Mouse (Mus musculus) stomach, embryonic 14.5 days (tissue): ENCODE results near the gene Olfr1310. TPM values are rescaled to one million over a fixed set of nuclear protein-coding genes. Genes with fewer than 3 reads are reported as not detected.
"Not testable (repeated sequence)": the region's sequence is repeated elsewhere in the genome, so short reads cannot be mapped to it uniquely, and the experiment has no call there.

ENCODE experiments used
- ATAC-seq: fragments of 200-750 bp; cut with Nextera tagmentation; 2 replicates; pipeline ENCODE4 v1.8.0; 2017; ENCODE audit warnings: low read depth, moderate TSS enrichment; ENCODE audit not compliant: insufficient number of reproducible peaks, insufficient read depth, low FRiP score
- H3K27ac ChIP-seq: fragments of 300-500 bp; sonication (generic); 2 replicates; pipeline ENCODE4 v1.5.1; 2014; ENCODE audit warnings: mild to moderate bottlenecking, low read length, moderate library complexity, mixed read lengths
- H3K27me3 ChIP-seq: fragments of 300-500 bp; sonication (generic); 2 replicates; pipeline ENCODE4 v1.6.1; 2014; ENCODE audit warnings: low read length, control low read depth, mixed read lengths; ENCODE audit not compliant: control insufficient read depth, insufficient read depth
- H3K36me3 ChIP-seq: fragments of 300-500 bp; sonication (generic); 2 replicates; pipeline ENCODE4 v1.6.1; 2014; ENCODE audit warnings: mild to moderate bottlenecking, control low read depth, low read length, moderate library complexity, mixed read lengths; ENCODE audit not compliant: control insufficient read depth, insufficient read depth
- H3K4me1 ChIP-seq: fragments of 300-500 bp; sonication (generic); 2 replicates; pipeline ENCODE4 v1.6.1; 2014; ENCODE audit warnings: low read length, control low read depth, mixed read lengths; ENCODE audit not compliant: control insufficient read depth, insufficient read depth
- H3K4me2 ChIP-seq: fragments of 300-500 bp; sonication (generic); replicated peaks from 2 replicates; pipeline ENCODE4 v1.6.1; 2014; ENCODE audit warnings: low read depth, low read length, control low read depth
- H3K4me3 ChIP-seq: fragments of 300-500 bp; sonication (generic); 2 replicates; pipeline ENCODE4 v1.5.1; 2014; ENCODE audit warnings: low read depth, low read length, control low read depth
- H3K9ac ChIP-seq: fragments of 300-500 bp; sonication (generic); replicated peaks from 2 replicates; pipeline ENCODE4 v1.6.1; 2014; ENCODE audit warnings: low read depth, mild to moderate bottlenecking, control low read depth, low read length, moderate library complexity, mixed read lengths
- H3K9me3 ChIP-seq: fragments of 300-500 bp; sonication (generic); 2 replicates; pipeline ENCODE4 v1.6.1; 2016; ENCODE audit warnings: low read depth, low read length, control low read depth; ENCODE audit not compliant: control insufficient read depth
- WGBS: fragments of 180-500 bp; shearing (Covaris S2); extraction: QIAGEN DNeasy Blood & Tissue Kit; methylation state at CpG from one replicate; pipeline ENCODE4 v1.1.7; 2014; 5-methylcytosine and 5-hydroxymethylcytosine counted together
- polyA plus RNA-seq: library from polyadenylated mRNA; unstranded; fragments of >200 nt; fragmentation: Nextera tagmentation; extraction: Ambion mirVana; gene quantifications from 2 replicates; pipeline ENCODE4 v1.2.1, GENCODE M21; 2014

Olfr1310 gene
- polyA plus RNA-seq = not detected in 2 replicates

DNA sequence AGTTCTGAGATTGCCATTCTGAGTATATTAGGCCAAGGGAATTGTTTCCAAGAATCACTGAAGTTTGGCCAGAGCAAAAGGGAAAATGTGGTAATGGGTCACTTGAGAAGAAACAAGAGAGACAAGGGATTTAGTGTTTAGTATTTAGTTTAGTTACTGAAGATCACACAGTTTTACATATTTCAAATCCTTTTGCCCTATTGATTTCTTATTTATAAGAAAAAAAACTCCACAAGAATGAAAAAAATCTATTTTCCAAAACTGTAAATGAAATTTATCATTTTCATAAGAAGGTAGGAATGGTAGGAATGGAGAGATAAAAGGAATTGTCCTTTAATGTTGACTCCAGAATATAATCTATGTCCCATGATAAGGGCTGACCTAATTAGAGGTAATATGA, at the start of gene Olfr1310:
Olfr1310 (minus strand) TSS at position 101 of the 400 bp plus-strand sequence.
- no peaks in the 10 kb centered on the region for H3K4me1 ChIP-seq
- ATAC-seq = no peak

DNA sequence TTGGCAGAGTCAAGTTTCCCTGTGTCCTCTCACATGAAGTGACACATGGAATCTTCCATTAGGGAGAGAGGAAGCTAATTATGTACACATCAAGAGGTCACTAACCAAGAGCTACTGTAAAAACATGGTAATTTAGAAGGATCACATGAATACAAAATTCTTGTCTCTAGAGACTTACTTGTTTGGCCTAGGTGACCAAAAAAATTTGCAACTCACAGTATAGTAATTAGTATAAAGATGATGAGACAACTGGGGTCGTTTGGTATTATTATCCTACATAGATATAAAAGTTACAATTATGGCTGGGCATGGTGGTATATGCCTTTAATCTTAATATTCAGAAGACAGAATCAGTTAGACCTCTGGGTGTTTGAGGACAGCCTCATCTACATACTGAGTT, 37.6 kb upstream of the Olfr1310 start, which contains the start of gene Olfr1312:
Olfr1312 (minus strand) TSS at position 101 of the 400 bp plus-strand sequence.
- Histone ChIP-seq H3K4me3 (no peak within 1 kb of the TSS), H3K4me2 (no peak within 1 kb of the TSS), H3K27ac (no peak within 1 kb of the TSS), H3K9ac (no peak within 1 kb of the TSS), H3K27me3 (no peaks in the 10 kb centered on the region), H3K4me1 (no peaks in the 10 kb centered on the region), H3K36me3 (no peaks in the 10 kb centered on the region), H3K9me3 (no peaks in the 10 kb centered on the region)
- ATAC-seq = no peak
- 30% methylated on average over 1 of the region's 1 CpGs for WGBS

More for the DNA sequence above, at the start of gene Olfr1310:
- Histone ChIP-seq H3K4me3 (no peak within 1 kb of the TSS), H3K36me3 (no peaks in the 10 kb centered on the region), H3K27ac (no peak within 1 kb of the TSS), H3K27me3 (no peaks in the 10 kb centered on the region), H3K4me2 (no peak within 1 kb of the TSS), H3K9ac (no peak within 1 kb of the TSS), H3K9me3 (no peaks in the 10 kb centered on the region)

DNA sequence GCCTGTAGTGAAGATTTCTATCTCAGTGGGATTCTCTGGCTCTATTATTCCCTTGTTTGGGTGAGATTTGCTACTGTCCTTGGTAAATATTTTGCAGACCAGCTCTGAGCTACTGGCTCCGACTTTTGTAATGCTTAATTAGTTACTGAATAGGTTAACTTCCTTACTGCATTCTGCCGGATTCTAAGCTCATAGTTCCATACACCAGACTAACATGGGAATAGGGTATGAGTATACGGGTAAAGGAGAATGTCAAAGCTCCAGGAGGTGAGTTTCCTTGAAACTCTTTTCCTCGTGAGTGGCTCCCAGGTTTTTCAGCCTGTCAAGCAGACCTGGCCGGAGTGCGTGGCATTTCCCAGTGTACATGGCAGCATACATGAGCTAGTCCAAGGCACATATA, 14.5 kb upstream of the Olfr1310 start:
- H3K36me3 ChIP-seq, H3K27me3 ChIP-seq, H3K4me3 ChIP-seq, H3K9me3 ChIP-seq, H3K9ac ChIP-seq, H3K27ac ChIP-seq, H3K4me1 ChIP-seq, ATAC-seq, H3K4me2 ChIP-seq: not testable (repeated sequence)
- WGBS = 43% methylated on average over 6 of the region's 6 CpGs

DNA sequence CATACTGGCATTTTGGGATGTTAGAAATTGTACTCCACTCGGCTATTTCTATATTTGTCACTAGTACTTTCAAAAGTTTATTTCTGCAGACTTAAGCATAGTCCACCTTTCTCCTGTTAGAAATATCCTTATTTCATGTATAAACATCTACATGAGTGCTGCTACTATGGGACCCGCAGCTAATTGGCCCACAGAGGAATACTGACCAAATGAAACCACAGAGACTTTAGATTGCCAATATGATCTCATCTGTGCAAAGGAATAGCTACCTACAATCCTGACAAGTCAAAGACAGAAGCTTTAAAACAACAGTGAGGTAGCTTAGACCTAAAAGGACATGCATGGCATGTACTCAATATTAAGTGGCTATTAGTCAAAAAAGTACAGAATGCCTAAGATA, 11.8 kb upstream of the Olfr1310 start, which contains the start of gene Olfr1311:
Olfr1311 (minus strand) TSS at position 101 of the 400 bp plus-strand sequence.
- ATAC-seq = no peak
- Histone ChIP-seq H3K4me1 (no peaks in the 10 kb centered on the region), H3K27me3 (no peaks in the 10 kb centered on the region), H3K9me3 (no peaks in the 10 kb centered on the region), H3K36me3 (no peaks in the 10 kb centered on the region), H3K27ac (no peak within 1 kb of the TSS), H3K4me3 (no peak within 1 kb of the TSS), H3K4me2 (no peak within 1 kb of the TSS), H3K9ac (no peak within 1 kb of the TSS)
- WGBS = 91% methylated on average over 2 of the region's 2 CpGs

DNA sequence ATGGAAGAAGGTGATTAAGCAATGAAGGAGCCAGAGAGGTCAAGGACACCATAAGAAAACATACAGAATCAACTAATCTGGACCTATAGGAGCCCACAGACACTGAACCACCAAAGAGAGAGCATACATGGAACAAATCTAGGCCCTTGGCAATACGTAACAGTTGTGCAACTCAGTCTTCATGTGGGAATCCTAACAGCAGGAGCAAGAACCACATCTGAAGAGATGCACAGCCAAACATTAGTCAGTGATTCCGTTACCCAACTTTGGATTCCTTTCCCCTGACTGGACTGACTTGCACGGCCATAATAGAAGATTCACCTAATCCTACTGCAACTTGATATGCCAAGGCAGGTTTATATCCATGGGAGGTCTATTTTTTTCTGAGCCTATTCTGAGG, 2.4 kb upstream of the Olfr1310 start:
- H3K4me2 ChIP-seq = no peak overlapping the region
- 85% methylated on average over 3 of the region's 3 CpGs for WGBS
- H3K27ac ChIP-seq = no peak overlapping the region
- no peak overlapping the region for H3K9ac ChIP-seq
- no peaks in the 10 kb centered on the region for H3K9me3 ChIP-seq
- H3K4me1 ChIP-seq = no peaks in the 10 kb centered on the region
- H3K4me3 ChIP-seq = no peak overlapping the region
- H3K27me3 ChIP-seq = no peaks in the 10 kb centered on the region
- no peak for ATAC-seq
- no peaks in the 10 kb centered on the region for H3K36me3 ChIP-seq

DNA sequence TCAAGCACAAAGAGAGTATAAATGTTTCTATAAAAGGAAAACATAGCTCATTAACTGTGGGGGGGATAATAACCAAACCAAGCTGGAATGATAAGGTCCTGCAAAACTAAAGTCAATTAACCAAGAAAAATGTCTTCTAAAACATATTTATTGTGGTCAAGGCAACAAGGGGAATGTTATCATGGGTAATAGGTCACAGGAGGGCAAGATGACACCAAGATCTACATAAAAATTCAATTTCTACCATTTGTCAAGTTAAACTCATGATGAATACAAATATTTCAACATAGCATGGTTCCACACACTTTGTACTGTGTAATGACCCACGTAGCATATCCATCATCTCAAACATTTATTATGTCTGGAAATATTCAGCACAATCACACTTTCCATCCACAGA, 22.3 kb downstream of the Olfr1310 start, which contains the start of gene Olfr1309:
Olfr1309 (minus strand) TSS at position 101 of the 400 bp plus-strand sequence.
- Histone ChIP-seq H3K4me3 (no peak within 1 kb of the TSS), H3K27me3 (no peaks in the 10 kb centered on the region), H3K4me2 (no peak within 1 kb of the TSS), H3K27ac (no peak within 1 kb of the TSS), H3K9ac (no peak within 1 kb of the TSS), H3K4me1 (no peaks in the 10 kb centered on the region), H3K9me3 (no peaks in the 10 kb centered on the region), H3K36me3 (no peaks in the 10 kb centered on the region)
- 73% methylated on average over 1 of the region's 1 CpGs for WGBS
- ATAC-seq = no peak

DNA sequence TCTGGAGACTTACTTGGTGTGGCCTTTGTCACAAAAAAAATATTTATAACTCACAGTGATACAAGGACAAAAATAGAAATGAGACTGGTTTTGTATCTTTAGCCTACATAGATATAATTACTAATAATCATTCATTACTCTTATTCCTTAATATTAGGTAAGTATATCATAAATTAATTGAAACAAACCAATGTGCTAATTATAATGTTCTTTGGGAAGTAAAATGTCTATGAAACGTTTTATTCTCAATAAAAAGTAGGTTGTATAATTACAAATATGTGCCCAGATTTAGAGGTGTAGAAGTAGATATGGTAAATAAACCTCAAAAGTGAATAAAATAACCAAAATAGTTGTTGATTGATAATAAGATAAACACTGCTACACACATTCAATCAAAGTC, 47.7 kb downstream of the Olfr1310 start, which contains the start of gene Olfr1308:
Olfr1308 (minus strand) TSS at position 101 of the 400 bp plus-strand sequence.
- Histone ChIP-seq H3K9me3 (no peaks in the 10 kb centered on the region), H3K9ac (no peak within 1 kb of the TSS), H3K27me3 (no peaks in the 10 kb centered on the region), H3K27ac (no peak within 1 kb of the TSS), H3K4me3 (no peak within 1 kb of the TSS), H3K36me3 (no peaks in the 10 kb centered on the region), H3K4me2 (no peak within 1 kb of the TSS), H3K4me1 (no peaks in the 10 kb centered on the region)
- WGBS = 56% methylated on average over 1 of the region's 1 CpGs
- no peak for ATAC-seq

Other genes starting within 250 kb of the Olfr1310 start
- not detected in 2 replicates for gene Olfr1302, start 235.3 kb downstream of the Olfr1310 start, polyA plus RNA-seq
- gene Olfr1303, start 192.4 kb downstream of the Olfr1310 start, polyA plus RNA-seq = not detected in 2 replicates
- not detected in 2 replicates for gene Olfr1305, start 135.6 kb downstream of the Olfr1310 start, polyA plus RNA-seq
- gene Olfr1306, start 96.4 kb downstream of the Olfr1310 start, polyA plus RNA-seq = not detected in 2 replicates
- gene Olfr1307, start 63.3 kb downstream of the Olfr1310 start, polyA plus RNA-seq = not detected in 2 replicates
- not detected in 2 replicates for gene Olfr1308, start 47.8 kb downstream of the Olfr1310 start, polyA plus RNA-seq
- not detected in 2 replicates for gene Olfr1309, start 22.4 kb downstream of the Olfr1310 start, polyA plus RNA-seq
- gene Olfr1311, start 11.7 kb upstream of the Olfr1310 start, polyA plus RNA-seq = not detected in 2 replicates
- not detected in 2 replicates for gene Olfr1312, start 37.5 kb upstream of the Olfr1310 start, polyA plus RNA-seq
- not detected in 2 replicates for gene Olfr1313, start 65.1 kb upstream of the Olfr1310 start, polyA plus RNA-seq
- gene Olfr1314, start 84.1 kb upstream of the Olfr1310 start, polyA plus RNA-seq = not detected in 2 replicates
- gene Olfr1315-ps1, start 102.7 kb upstream of the Olfr1310 start, polyA plus RNA-seq = not detected in 2 replicates
- gene Olfr1316, start 122.3 kb upstream of the Olfr1310 start, polyA plus RNA-seq = not detected in 2 replicates
- gene Olfr1317, start 127.6 kb upstream of the Olfr1310 start, polyA plus RNA-seq = not detected in 2 replicates
- not detected in 2 replicates for gene Olfr1318, start 141.5 kb upstream of the Olfr1310 start, polyA plus RNA-seq
- gene Lpcat4, start 226.8 kb upstream of the Olfr1310 start, polyA plus RNA-seq = 23.0 and 26.4 TPM in 2 replicates
- not detected in 2 replicates for gene Nutm1, start 246.6 kb upstream of the Olfr1310 start, polyA plus RNA-seq
- 197 and 199 TPM in 2 replicates for gene Nop10, start 249.2 kb upstream of the Olfr1310 start, polyA plus RNA-seq